Mouse (Mus musculus) B cell, adult (primary cell): ENCODE results near the gene Bbx. TPM values are rescaled to one million over a fixed set of nuclear protein-coding genes. Genes with fewer than 3 reads are reported as not detected.

Experiments
- total RNA-seq: library from RNA; stranded (reverse); gene quantifications from 4 replicates; pipeline ENCODE4 v1.2.4, GENCODE M21; 2023; ENCODE audit not compliant: inconsistent age

Gene Bbx
- 47.2 to 49.8 TPM (median 48.4 TPM) in 4 replicates for total RNA-seq

GRCm38 (mm10) chr16:50432062-50432878, at the start of gene Bbx:
Gene Bbx (minus strand): TSS chr16:50432390.

Other genes starting within 250 kb of the Bbx start
- gene Ccdc54, start 158.8 kb upstream of the Bbx start, total RNA-seq: not detected in 4 replicates